ENCODE assay signal across 10 mouse cellular contexts in the genomic region with DNA sequence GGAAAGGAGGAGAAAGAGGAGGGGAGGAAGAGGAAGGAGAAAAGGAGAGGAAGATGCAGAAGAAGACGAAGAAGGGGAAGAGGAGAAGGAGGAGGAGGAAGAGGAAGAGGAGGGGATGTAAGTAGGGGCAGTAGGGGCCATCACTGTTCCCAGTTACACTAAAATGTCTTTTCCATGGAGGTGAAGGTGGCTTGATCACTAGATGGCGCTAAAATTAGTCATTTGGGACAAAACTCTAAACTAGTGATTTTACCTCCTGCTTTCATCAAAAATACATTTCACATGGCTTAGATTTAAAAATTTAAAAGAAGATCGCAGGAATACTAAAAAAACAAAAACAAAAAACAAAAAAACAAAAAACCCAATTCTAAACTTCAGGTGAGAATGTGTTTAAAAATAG. TPM values are rescaled to one million over a fixed set of nuclear protein-coding genes. Genes with fewer than 3 reads are reported as not detected.
A peak's percentile ranks its signal among the peaks of the same experiment; 100 is the strongest.
DNase-seq lines count a peak whose midpoint lies in the region; ATAC-seq and TF ChIP-seq lines count a peak whose summit lies in the region.
"Had no signal": no experiment of that assay in that cellular context is flagged by ENCODE, and none has a peak within 500 bp of the region (broad histone marks: within the 10 kb centered on the region; RNA-seq: fewer than 3 reads in every experiment).

No protein-coding gene starts in this region.

- H3K9me3 ChIP-seq in hindbrain, embryonic 11.5 days (ENCODE audit: control insufficient read depth, low read length): no peaks in the 10 kb centered on the region
- no peaks in the 10 kb centered on the region for H3K9me3 ChIP-seq in hindbrain, embryonic 16.5 days (ENCODE audit: control insufficient read depth, low read length)
- no peaks in the 10 kb centered on the region for H3K9me3 ChIP-seq in lung, embryonic 14.5 days (ENCODE audit: low read depth, low read length)
- H3K9me3 ChIP-seq: limb, embryonic 15.5 days; midbrain, embryonic 13.5 days had no signal

- no peaks in the 10 kb centered on the region for H3K36me3 ChIP-seq in hindbrain, embryonic 11.5 days (ENCODE audit: control insufficient read depth, insufficient read depth, low read length)
- H3K36me3 ChIP-seq in hindbrain, embryonic 16.5 days (ENCODE audit: control insufficient read depth, insufficient read depth, low read length): no peaks in the 10 kb centered on the region
- no peaks in the 10 kb centered on the region for H3K36me3 ChIP-seq in lung, embryonic 14.5 days (ENCODE audit: insufficient read depth)
- H3K36me3 ChIP-seq: limb, embryonic 15.5 days had no signal

- peak; percentile 38 for DNase-seq in hindbrain, embryonic 11.5 days (ENCODE audit: low spot score)
- DNase-seq in lung, embryonic 14.5 days: peak; percentile 82
- no peak for DNase-seq in lung, postnatal 25 days (ENCODE audit: low spot score)
- peak; percentile 69 for DNase-seq in NIH3T3 (ENCODE audit: low read depth)
- DNase-seq in lung, postnatal 10 days: peak; percentile 28
- no peak for DNase-seq in c-Kit-positive CD71-positive TER-119-positive erythroid progenitor cells, embryonic 14.5 days (ENCODE audit: low spot score)
- DNase-seq: gastrocnemius, postnatal 14 days had no signal

- H3K27ac ChIP-seq in hindbrain, embryonic 11.5 days (ENCODE audit: low read depth, low read length): no peak overlapping the region
- H3K27ac ChIP-seq in hindbrain, embryonic 16.5 days (ENCODE audit: low read depth, low read length): no peak overlapping the region
- no peak overlapping the region for H3K27ac ChIP-seq in lung, embryonic 14.5 days (ENCODE audit: low read depth)
- H3K27ac ChIP-seq: limb, embryonic 15.5 days; midbrain, embryonic 13.5 days had no signal

- no peak for ATAC-seq in hindbrain, embryonic 11.5 days (ENCODE audit: low FRiP score)
- ATAC-seq in hindbrain, embryonic 16.5 days: no peak
- ATAC-seq in lung, embryonic 14.5 days (ENCODE audit: insufficient read depth): no peak
- ATAC-seq: midbrain, embryonic 13.5 days had no signal

- H3K27me3 ChIP-seq in hindbrain, embryonic 11.5 days (ENCODE audit: control insufficient read depth, insufficient read depth, low read length): no peaks in the 10 kb centered on the region
- H3K27me3 ChIP-seq in hindbrain, embryonic 16.5 days (replicated peaks; ENCODE audit: control insufficient read depth, insufficient read depth, low read length): 0 out of 2 replicates have a peak, but pooled peaks cover 2% of the 10 kb centered on the region
- no peaks in the 10 kb centered on the region for H3K27me3 ChIP-seq in lung, embryonic 14.5 days (ENCODE audit: insufficient read depth, low read length)
- H3K27me3 ChIP-seq: midbrain, embryonic 13.5 days had no signal

- 35% methylated on average over 3 of the region's 3 CpGs for WGBS in hindbrain, embryonic 11.5 days
- WGBS in hindbrain, embryonic 16.5 days: 40% methylated on average over 3 of the region's 3 CpGs
- 31% methylated on average over 3 of the region's 3 CpGs for WGBS in lung, embryonic 14.5 days

- no peak overlapping the region for H3K4me3 ChIP-seq in hindbrain, embryonic 11.5 days (ENCODE audit: low read depth, low read length)
- H3K4me3 ChIP-seq in hindbrain, embryonic 16.5 days (ENCODE audit: low read length): no peak overlapping the region
- no peak overlapping the region for H3K4me3 ChIP-seq in lung, embryonic 14.5 days (ENCODE audit: low read depth, low read length)
- H3K4me3 ChIP-seq: limb, embryonic 15.5 days; midbrain, embryonic 13.5 days had no signal

- H3K4me1 ChIP-seq in hindbrain, embryonic 11.5 days (replicated peaks; ENCODE audit: control insufficient read depth, insufficient read depth, low read length): 0 out of 2 replicates have a peak, but pooled peaks cover 2% of the 10 kb centered on the region
- H3K4me1 ChIP-seq in hindbrain, embryonic 16.5 days (ENCODE audit: control insufficient read depth, insufficient read depth, low read depth, low read length): peaks cover 16% of the 10 kb centered on the region
- H3K4me1 ChIP-seq in lung, embryonic 14.5 days (ENCODE audit: insufficient read depth): no peaks in the 10 kb centered on the region

- no peak overlapping the region for H3K4me2 ChIP-seq in hindbrain, embryonic 11.5 days (replicated peaks; ENCODE audit: low read depth, low read length)
- no peak overlapping the region for H3K4me2 ChIP-seq in hindbrain, embryonic 16.5 days (ENCODE audit: low read length)
- H3K4me2 ChIP-seq in lung, embryonic 14.5 days: no peak overlapping the region
- H3K4me2 ChIP-seq: limb, embryonic 15.5 days; midbrain, embryonic 13.5 days had no signal

- H3K9ac ChIP-seq in hindbrain, embryonic 11.5 days (ENCODE audit: low read depth, low read length): no peak overlapping the region
- H3K9ac ChIP-seq in hindbrain, embryonic 16.5 days (ENCODE audit: low read depth, low read length): no peak overlapping the region
- no peak overlapping the region for H3K9ac ChIP-seq in lung, embryonic 14.5 days
- H3K9ac ChIP-seq: limb, embryonic 15.5 days; midbrain, embryonic 13.5 days had no signal

- TF ChIP-seq CTCF in lung, embryonic 14.5 days (IDR thresholded peaks at IDR 0.05; ENCODE audit: low read depth): peak; percentile 53

RNA-seq across cellular contexts. Expression of a gene that starts 44.8 kb away (rescaled TPM):
- polyA plus RNA-seq in hindbrain, embryonic 11.5 days (2014; fragmentation: Nextera tagmentation; extraction: Ambion mirVana): 27.0 and 29.3 TPM in 2 replicates
- polyA plus RNA-seq in hindbrain, embryonic 16.5 days (2015; fragmentation: Nextera tagmentation; extraction: Ambion mirVana): 34.1 and 39.5 TPM in 2 replicates
- polyA plus RNA-seq in lung, embryonic 14.5 days (2014; fragmentation: Nextera tagmentation; extraction: Ambion mirVana): 22.2 TPM in 2 replicates

RNA-seq across cellular contexts. Expression of a gene that starts 56.1 kb away (rescaled TPM):
- polyA plus RNA-seq in hindbrain, embryonic 11.5 days (2014; fragmentation: Nextera tagmentation; extraction: Ambion mirVana): 8.4 and 9.6 TPM in 2 replicates
- polyA plus RNA-seq in hindbrain, embryonic 16.5 days (2015; fragmentation: Nextera tagmentation; extraction: Ambion mirVana): 5.2 and 6.9 TPM in 2 replicates
- 24.2 and 26.4 TPM in 2 replicates for polyA plus RNA-seq in lung, embryonic 14.5 days (2014; fragmentation: Nextera tagmentation; extraction: Ambion mirVana)

Comparison
In these comparisons a context has a peak if more than half of its experiments do, and no peak if none do; other contexts are left out.
1. DNase-seq: peak in hindbrain, embryonic 11.5 days (single experiment), lung, embryonic 14.5 days (single experiment), NIH3T3 (single experiment) and lung, postnatal 10 days (single experiment); none in lung, postnatal 25 days (single experiment) and c-Kit-positive CD71-positive TER-119-positive erythroid progenitor cells, embryonic 14.5 days (single experiment).